Mouse (Mus musculus) CH12.LX (cell line): ENCODE measurements around the gene Syndig1.

Source experiments
- CTCF ChIP-seq, 2 experiments: IDR thresholded peaks in 1 of 2; conservative IDR thresholded peaks in 1 of 2; 2 replicates each; pipeline ENCODE4 v1.5.1; 2011 to 2012; ENCODE audit warnings: low read depth in 2 of 2, low read length in 2 of 2, improper control_type of control experiment in 1 of 2, inconsistent platforms in 1 of 2, mild to moderate bottlenecking in 1 of 2, moderate library complexity in 1 of 2
- ELF1 ChIP-seq: IDR thresholded peaks from 2 replicates; pipeline ENCODE4 v1.6.1; 2014; ENCODE audit warnings: low read depth, mild to moderate bottlenecking, inconsistent platforms, low read length, improper control_type of control experiment
- IRF4 ChIP-seq: IDR thresholded peaks from 2 replicates; pipeline ENCODE4 v1.6.1; 2014; ENCODE audit warnings: low read depth, mild to moderate bottlenecking, inconsistent platforms, low read length, improper control_type of control experiment
- MYC ChIP-seq: IDR thresholded peaks from 2 replicates; pipeline ENCODE4 v1.6.1; 2011; ENCODE audit warnings: low read depth, mild to moderate bottlenecking, improper control_type of control experiment, low read length
- POLR2A ChIP-seq: IDR thresholded peaks from 2 replicates; pipeline ENCODE4 v1.6.1; 2011; ENCODE audit warnings: low read depth, mild to moderate bottlenecking, improper control_type of control experiment, low read length

DNA sequence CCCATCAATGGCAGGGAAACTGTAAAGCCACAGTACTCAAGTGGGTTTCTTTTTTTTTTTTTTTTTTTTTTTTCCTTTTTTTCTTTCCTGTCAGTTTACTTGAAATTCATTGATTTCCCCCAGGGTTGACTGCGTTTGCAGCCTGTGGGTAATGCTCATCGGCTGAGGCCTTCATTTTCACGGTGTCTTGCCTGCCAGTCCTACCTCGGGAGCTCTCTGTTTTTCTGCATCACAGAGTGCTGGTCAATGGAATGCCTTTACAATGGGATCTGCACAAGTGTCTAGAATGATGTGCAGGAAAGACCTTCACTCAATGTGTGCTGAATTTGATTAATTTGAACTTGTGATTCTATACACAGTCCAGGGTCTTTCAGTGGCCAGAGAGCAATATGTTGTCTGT lies 184.8 kb downstream of the Syndig1 start:
- TF ChIP-seq MYC (no peak), IRF4 (no peak), POLR2A (no peak), ELF1 (no peak), CTCF (conservative IDR thresholded peaks at IDR 0.05 in 1 of 2, IDR thresholded peaks at IDR 0.05 in 1 of 2; ENCODE audit: low read depth in 2 of 2, low read length in 2 of 2) (no peak)
